Mouse (Mus musculus) midbrain, embryonic 13.5 days (tissue): ENCODE measurements around the gene Zcwpw1. TPM values are rescaled to one million over a fixed set of nuclear protein-coding genes. Genes with fewer than 3 reads are reported as not detected.
"Not testable (repeated sequence)": the region's sequence is repeated elsewhere in the genome, so short reads cannot be mapped to it uniquely, and the experiment has no call there.

Source experiments
- ATAC-seq: fragments of 200-750 bp; cut with Nextera tagmentation; 2 replicates; pipeline ENCODE4 v1.8.0; 2017; ENCODE audit warnings: mild to moderate bottlenecking, moderate TSS enrichment, moderate library complexity
- H3K27ac ChIP-seq: fragments of 300-500 bp; sonication (generic); 2 replicates; pipeline ENCODE4 v1.5.1; 2015; ENCODE audit warnings: inconsistent platforms, mild to moderate bottlenecking, moderate library complexity
- H3K27me3 ChIP-seq: fragments of 300-500 bp; sonication (generic); 2 replicates; pipeline ENCODE4 v1.6.1; 2015; ENCODE audit warnings: mild to moderate bottlenecking, inconsistent platforms
- H3K36me3 ChIP-seq: fragments of 300-500 bp; sonication (generic); 2 replicates; pipeline ENCODE4 v1.6.1; 2015; ENCODE audit warnings: mild to moderate bottlenecking, inconsistent platforms
- H3K4me1 ChIP-seq: fragments of 300-500 bp; sonication (generic); replicated peaks from 2 replicates; pipeline ENCODE4 v1.6.1; 2015; ENCODE audit warnings: inconsistent platforms
- H3K4me2 ChIP-seq: fragments of 300-500 bp; sonication (generic); replicated peaks from 2 replicates; pipeline ENCODE4 v1.6.1; 2015; ENCODE audit warnings: moderate library complexity, mild to moderate bottlenecking, inconsistent platforms
- H3K4me3 ChIP-seq: fragments of 300-500 bp; sonication (generic); replicated peaks from 2 replicates; pipeline ENCODE4 v1.5.1; 2015; ENCODE audit warnings: mild to moderate bottlenecking, inconsistent platforms
- H3K9ac ChIP-seq: fragments of 300-500 bp; sonication (generic); replicated peaks from 2 replicates; pipeline ENCODE4 v1.6.1; 2015; ENCODE audit warnings: mild to moderate bottlenecking, inconsistent platforms
- H3K9me3 ChIP-seq: fragments of 300-500 bp; sonication (generic); 2 replicates; pipeline ENCODE4 v1.6.1; 2016; ENCODE audit warnings: mild to moderate bottlenecking, inconsistent platforms
- WGBS: fragments of 180-500 bp; shearing (Covaris S2); methylation state at CpG from one replicate; pipeline ENCODE4 v1.1.7; 2015; 5-methylcytosine and 5-hydroxymethylcytosine counted together
- polyA plus RNA-seq: library from polyadenylated mRNA; unstranded; fragments of >200 nt; fragmentation: Nextera tagmentation; extraction: Ambion mirVana; gene quantifications from 2 replicates; pipeline ENCODE4 v1.2.1, GENCODE M21; 2015

Gene Zcwpw1
- polyA plus RNA-seq, 1 experiment from 2014 or later, result 12.0 TPM

GRCm38 (mm10) chr5:137746851-137747325 lies 40.7 kb upstream of the Zcwpw1 start:
- Histone ChIP-seq H3K9ac (peak overlapping the region; percentile 83), H3K27me3 (no peaks in the 10 kb centered on the region), H3K4me3 (peak overlapping the region; percentile 65), H3K27ac (peak overlapping the region; percentile 93), H3K9me3 (no peaks in the 10 kb centered on the region), H3K4me1 (peaks cover 47% of the 10 kb centered on the region), H3K4me2 (peak overlapping the region; percentile 99), H3K36me3 (peaks cover 13% of the 10 kb centered on the region)
- under 1% methylated on average over 16 of the region's 16 CpGs for WGBS
- ATAC-seq, result no peak

GRCm38 (mm10) chr5:137747326-137747961 lies 40.2 kb upstream of the Zcwpw1 start:
- peaks cover 44% of the 10 kb centered on the region for H3K4me1 ChIP-seq
- ATAC-seq, result 0 out of 2 replicates have a peak, but pooled peaks have one; percentile 2
- peak overlapping the region; percentile 83 for H3K9ac ChIP-seq
- H3K27me3 ChIP-seq, result no peaks in the 10 kb centered on the region
- H3K27ac ChIP-seq, result peak overlapping the region; percentile 93; the same call in 1 of the 2 replicates
- peaks cover 19% of the 10 kb centered on the region for H3K36me3 ChIP-seq
- H3K4me3 ChIP-seq, result peak overlapping the region; percentile 65
- WGBS, result 4% methylated on average over 26 of the region's 26 CpGs
- H3K9me3 ChIP-seq, result no peaks in the 10 kb centered on the region
- peak overlapping the region; percentile 99 for H3K4me2 ChIP-seq

GRCm38 (mm10) chr5:137748130-137748770 lies 39.3 kb upstream of the Zcwpw1 start:
- Histone ChIP-seq H3K9ac (peak overlapping the region; percentile 59), H3K27me3 (no peaks in the 10 kb centered on the region), H3K4me2 (peak overlapping the region; percentile 99), H3K36me3 (peaks cover 26% of the 10 kb centered on the region), H3K4me3 (peak overlapping the region; percentile 65), H3K9me3 (no peaks in the 10 kb centered on the region), H3K27ac (peak overlapping the region; percentile 56), H3K4me1 (peaks cover 44% of the 10 kb centered on the region)
- 51% methylated on average over 5 of the region's 5 CpGs for WGBS
- no peak for ATAC-seq

- Histone ChIP-seq H3K9me3 (no peaks in the 10 kb centered on the region), H3K9ac (no peak overlapping the region; the same call in 1 of the 2 replicates), H3K27me3 (no peaks in the 10 kb centered on the region), H3K4me3 (no peak overlapping the region), H3K4me1 (peaks cover 44% of the 10 kb centered on the region), H3K27ac (no peak overlapping the region), H3K36me3 (peaks cover 37% of the 10 kb centered on the region), H3K4me2 (peak overlapping the region; percentile 99)
- 84% methylated on average over 6 of the region's 6 CpGs for WGBS
- ATAC-seq, result no peak
These were observed 38.3 kb upstream of the Zcwpw1 start for GRCm38 (mm10) chr5:137749196-137749836.

GRCm38 (mm10) chr5:137750212-137750611 lies 37.4 kb upstream of the Zcwpw1 start:
- ATAC-seq, H3K9ac ChIP-seq, H3K27ac ChIP-seq, H3K9me3 ChIP-seq, H3K4me3 ChIP-seq, H3K4me2 ChIP-seq, H3K27me3 ChIP-seq: not testable (repeated sequence)
- H3K36me3 ChIP-seq, result peaks cover 38% of the 10 kb centered on the region
- 93% methylated on average over 6 of the region's 8 CpGs for WGBS
- H3K4me1 ChIP-seq, result peaks cover 38% of the 10 kb centered on the region

- H3K4me2 ChIP-seq, result no peak overlapping the region
- no peak overlapping the region for H3K9ac ChIP-seq
- 93% methylated on average over 13 of the region's 13 CpGs for WGBS
- H3K36me3 ChIP-seq, result peaks cover 44% of the 10 kb centered on the region
- H3K4me3 ChIP-seq, result no peak overlapping the region
- no peak overlapping the region for H3K27ac ChIP-seq
- H3K27me3 ChIP-seq, result no peaks in the 10 kb centered on the region
- peaks cover 32% of the 10 kb centered on the region for H3K4me1 ChIP-seq
- ATAC-seq, result no peak
- H3K9me3 ChIP-seq, result no peaks in the 10 kb centered on the region
These were observed 36.2 kb upstream of the Zcwpw1 start for GRCm38 (mm10) chr5:137751221-137751887.

GRCm38 (mm10) chr5:137751988-137752387 lies 35.6 kb upstream of the Zcwpw1 start:
- Histone ChIP-seq H3K36me3 (peaks cover 44% of the 10 kb centered on the region), H3K27me3 (no peaks in the 10 kb centered on the region), H3K9me3 (no peaks in the 10 kb centered on the region), H3K9ac (no peak overlapping the region), H3K27ac (no peak overlapping the region), H3K4me2 (no peak overlapping the region), H3K4me1 (peaks cover 27% of the 10 kb centered on the region), H3K4me3 (no peak overlapping the region)
- ATAC-seq, result no peak
- 95% methylated on average over 6 of the region's 6 CpGs for WGBS

GRCm38 (mm10) chr5:137753111-137753832 lies 34.3 kb upstream of the Zcwpw1 start:
- 85% methylated on average over 13 of the region's 13 CpGs for WGBS
- Histone ChIP-seq H3K4me2 (no peak overlapping the region), H3K9me3 (no peaks in the 10 kb centered on the region), H3K9ac (no peak overlapping the region), H3K36me3 (peaks cover 48% of the 10 kb centered on the region), H3K27me3 (no peaks in the 10 kb centered on the region), H3K4me3 (no peak overlapping the region), H3K4me1 (peaks cover 25% of the 10 kb centered on the region), H3K27ac (no peak overlapping the region)
- no peak for ATAC-seq

GRCm38 (mm10) chr5:137755425-137755824 lies 32.2 kb upstream of the Zcwpw1 start:
- Histone ChIP-seq H3K4me3 (no peak overlapping the region), H3K4me2 (no peak overlapping the region), H3K36me3 (peaks cover 60% of the 10 kb centered on the region), H3K4me1 (peaks cover 22% of the 10 kb centered on the region), H3K27me3 (no peaks in the 10 kb centered on the region), H3K9me3 (no peaks in the 10 kb centered on the region), H3K9ac (0 out of 2 replicates have a peak overlapping the region, but pooled peaks have one; percentile 10), H3K27ac (no peak overlapping the region)
- no peak for ATAC-seq
- 81% methylated on average over 5 of the region's 5 CpGs for WGBS

GRCm38 (mm10) chr5:137756106-137756505 lies 31.5 kb upstream of the Zcwpw1 start:
- no peak for ATAC-seq
- no peak overlapping the region for H3K27ac ChIP-seq
- H3K9me3 ChIP-seq, result no peaks in the 10 kb centered on the region
- no peak overlapping the region for H3K4me3 ChIP-seq
- H3K27me3 ChIP-seq, result no peaks in the 10 kb centered on the region
- 80% methylated on average over 3 of the region's 3 CpGs for WGBS
- H3K4me2 ChIP-seq, result no peak overlapping the region
- H3K9ac ChIP-seq, result 0 out of 2 replicates have a peak overlapping the region, but pooled peaks have one; percentile 10
- H3K4me1 ChIP-seq, result peaks cover 22% of the 10 kb centered on the region
- H3K36me3 ChIP-seq, result peaks cover 55% of the 10 kb centered on the region

GRCm38 (mm10) chr5:137756882-137757661 lies 30.5 kb upstream of the Zcwpw1 start:
- no peak overlapping the region for H3K9ac ChIP-seq
- ATAC-seq, result peak; percentile 57
- H3K27me3 ChIP-seq, result no peaks in the 10 kb centered on the region
- peaks cover 45% of the 10 kb centered on the region for H3K36me3 ChIP-seq
- H3K4me1 ChIP-seq, result peaks cover 22% of the 10 kb centered on the region
- H3K4me3 ChIP-seq, result no peak overlapping the region
- WGBS, result 47% methylated on average over 10 of the region's 10 CpGs
- no peaks in the 10 kb centered on the region for H3K9me3 ChIP-seq
- H3K4me2 ChIP-seq, result no peak overlapping the region
- no peak overlapping the region for H3K27ac ChIP-seq
